Mouse (Mus musculus) CH12.LX (cell line): Measurements from ENCODE around the gene Pdcd5. TPM values are rescaled to one million over a fixed set of nuclear protein-coding genes. Genes with fewer than 3 reads are reported as not detected.

Source experiments
- DNase-seq: peaks from one replicate; pipeline ENCODE4 v3.0.0-alpha.2; 2013; ENCODE audit errors: extremely low read depth
- H3K27ac ChIP-seq: 2 replicates; pipeline ENCODE4 v1.5.1; 2012; ENCODE audit warnings: low read depth, mild to moderate bottlenecking, control low read depth, moderate library complexity; ENCODE audit not compliant: insufficient read depth
- H3K27me3 ChIP-seq: replicated peaks from 2 replicates; pipeline ENCODE3; 2012; ENCODE audit warnings: inconsistent platforms
- H3K36me3 ChIP-seq, 2 experiments: replicated peaks in 1 of 2; 2 replicates each; pipeline versions ENCODE3 to v1.6.1; 2012; ENCODE audit warnings: inconsistent platforms in 1 of 2, low read length in 1 of 2, mild to moderate bottlenecking in 1 of 2, mixed read lengths in 1 of 2, moderate library complexity in 1 of 2; ENCODE audit not compliant: control insufficient read depth in 1 of 2, insufficient read depth in 1 of 2
- H3K4me1 ChIP-seq, 2 experiments: 2 replicates each; pipeline ENCODE4 v1.6.1; 2012; ENCODE audit warnings: inconsistent platforms in 1 of 2, moderate library complexity in 1 of 2; ENCODE audit not compliant: insufficient read depth in 2 of 2, control insufficient read depth in 1 of 2
- H3K4me2 ChIP-seq: 2 replicates; pipeline ENCODE4 v1.6.1; 2012; ENCODE audit warnings: low read depth, mild to moderate bottlenecking, control low read depth; ENCODE audit not compliant: poor library complexity, insufficient read depth, severe bottlenecking
- H3K4me3 ChIP-seq, 3 experiments: fragments of 150-350 bp in 1 of 3; sonication (generic) in 1 of 3; replicated peaks in 1 of 3; 2 replicates each; pipeline versions ENCODE3 to v1.5.1; 2011 to 2012; ENCODE audit warnings: low read depth in 2 of 3, low read length in 2 of 3, mild to moderate bottlenecking in 2 of 3, moderate library complexity in 2 of 3, control low read depth in 1 of 3, improper control_type of control experiment in 1 of 3, inconsistent platforms in 1 of 3, mixed read lengths in 1 of 3; ENCODE audit not compliant: poor library complexity in 1 of 3
- H3K79me2 ChIP-seq: replicated peaks from 2 replicates; pipeline ENCODE4 v1.6.1; 2012; ENCODE audit warnings: mild to moderate bottlenecking, moderate library complexity; ENCODE audit not compliant: control insufficient read depth, poor library complexity, insufficient read depth, severe bottlenecking; ENCODE audit errors: extremely low read depth
- H3K9ac ChIP-seq: 2 replicates; pipeline ENCODE4 v1.6.1; 2012; ENCODE audit warnings: low read depth, mild to moderate bottlenecking, control low read depth, moderate library complexity; ENCODE audit not compliant: insufficient read depth
- H3K9me3 ChIP-seq: replicated peaks from 2 replicates; pipeline ENCODE3; 2012; ENCODE audit warnings: low read length, inconsistent platforms, mixed read lengths
- CTCF ChIP-seq, 2 experiments: IDR thresholded peaks in 1 of 2; conservative IDR thresholded peaks in 1 of 2; 2 replicates each; pipeline ENCODE4 v1.5.1; 2011 to 2012; ENCODE audit warnings: low read depth in 2 of 2, low read length in 2 of 2, improper control_type of control experiment in 1 of 2, inconsistent platforms in 1 of 2, mild to moderate bottlenecking in 1 of 2, moderate library complexity in 1 of 2
- E2F4 ChIP-seq: IDR thresholded peaks from 2 replicates; pipeline ENCODE4 v1.6.1; 2011; ENCODE audit warnings: low read depth, low read length, improper control_type of control experiment; ENCODE audit not compliant: insufficient replicate concordance
- ETS1 ChIP-seq: conservative IDR thresholded peaks from 2 replicates; pipeline ENCODE4 v1.6.1; 2012; ENCODE audit warnings: low read depth, mild to moderate bottlenecking, inconsistent platforms, low read length, improper control_type of control experiment, moderate library complexity
- GABPA ChIP-seq: IDR thresholded peaks from 2 replicates; pipeline ENCODE4 v1.6.1; 2012; ENCODE audit warnings: low read depth, low read length, improper control_type of control experiment, inconsistent platforms; ENCODE audit not compliant: insufficient replicate concordance
- JUN ChIP-seq: IDR thresholded peaks from 2 replicates; pipeline ENCODE4 v1.6.1; 2011; ENCODE audit warnings: low read depth, mild to moderate bottlenecking, low read length, improper control_type of control experiment, moderate library complexity; ENCODE audit not compliant: insufficient read depth
- JUND ChIP-seq: conservative IDR thresholded peaks from 2 replicates; pipeline ENCODE4 v1.6.1; 2011; ENCODE audit warnings: low read depth, low read length, improper control_type of control experiment
- KAT2A ChIP-seq: IDR thresholded peaks from 2 replicates; pipeline ENCODE4 v1.6.1; 2012; ENCODE audit warnings: low read length, improper control_type of control experiment, inconsistent platforms; ENCODE audit not compliant: insufficient replicate concordance
- MAX ChIP-seq: IDR thresholded peaks from 2 replicates; pipeline ENCODE4 v1.6.1; 2011; ENCODE audit warnings: low read length, improper control_type of control experiment
- MXI1 ChIP-seq: IDR thresholded peaks from 2 replicates; pipeline ENCODE4 v1.6.1; 2011; ENCODE audit warnings: mild to moderate bottlenecking, low read depth, low read length, improper control_type of control experiment
- MYC ChIP-seq: IDR thresholded peaks from 2 replicates; pipeline ENCODE4 v1.6.1; 2011; ENCODE audit warnings: low read depth, mild to moderate bottlenecking, improper control_type of control experiment, low read length
- NELFE ChIP-seq: IDR thresholded peaks from 2 replicates; pipeline ENCODE4 v1.6.1; 2011; ENCODE audit warnings: low read depth, low read length, improper control_type of control experiment
- NRF1 ChIP-seq: IDR thresholded peaks from 2 replicates; pipeline ENCODE4 v1.6.1; 2014; ENCODE audit warnings: low read depth, mild to moderate bottlenecking, inconsistent platforms, low read length, improper control_type of control experiment, moderate library complexity
- POLR2AphosphoS2 ChIP-seq: IDR thresholded peaks from 2 replicates; pipeline ENCODE4 v1.6.1; 2011; ENCODE audit warnings: low read depth, low read length, improper control_type of control experiment
- RAD21 ChIP-seq: IDR thresholded peaks from 2 replicates; pipeline ENCODE4 v1.6.1; 2011; ENCODE audit warnings: low read depth, mild to moderate bottlenecking, low read length, improper control_type of control experiment, moderate library complexity
- RCOR1 ChIP-seq: conservative IDR thresholded peaks from 2 replicates; pipeline ENCODE4 v1.6.1; 2012; ENCODE audit warnings: low read depth, mild to moderate bottlenecking, inconsistent platforms, low read length, improper control_type of control experiment
- SIN3A ChIP-seq: IDR thresholded peaks from 2 replicates; pipeline ENCODE4 v1.6.1; 2012; ENCODE audit warnings: low read length, improper control_type of control experiment, inconsistent platforms
- SMC3 ChIP-seq: IDR thresholded peaks from 2 replicates; pipeline ENCODE4 v1.6.1; 2011; ENCODE audit warnings: low read depth, low read length, improper control_type of control experiment
- USF2 ChIP-seq: conservative IDR thresholded peaks from 2 replicates; pipeline ENCODE4 v1.6.1; 2011; ENCODE audit warnings: low read depth, low read length, improper control_type of control experiment
- ZC3H11A ChIP-seq: IDR thresholded peaks from 2 replicates; pipeline ENCODE4 v1.6.1; 2012; ENCODE audit warnings: low read depth, mild to moderate bottlenecking, inconsistent platforms, low read length, improper control_type of control experiment
- ZKSCAN1 ChIP-seq: IDR thresholded peaks from 2 replicates; pipeline ENCODE4 v1.6.1; 2012; ENCODE audit warnings: low read depth, inconsistent platforms, low read length, improper control_type of control experiment, borderline replicate concordance
- ZMIZ1 ChIP-seq: IDR thresholded peaks from 2 replicates; pipeline ENCODE4 v1.6.1; 2012; ENCODE audit warnings: low read depth, mild to moderate bottlenecking, inconsistent platforms, low read length, improper control_type of control experiment
- ZNF384 ChIP-seq: IDR thresholded peaks from 2 replicates; pipeline ENCODE4 v1.6.1; 2012; ENCODE audit warnings: low read depth, low read length, improper control_type of control experiment, inconsistent platforms
- dilution Hi-C: fragments of 300-500 bp; cut with MboI; formaldehyde crosslinking; loops from 2 replicates; pipeline ENCODE4 v1.14.3; 2020; ENCODE audit warnings: low sequenced_read_pairs; ENCODE audit not compliant: extremely low pct_unique_long_range_greater_than_20kb, extremely low pct_ligation_motif_present
- in situ Hi-C: fragments of 300-500 bp; cut with MboI; formaldehyde crosslinking; loops from 3 replicates; pipeline ENCODE4 v1.14.3; 2019; ENCODE audit warnings: low sequenced_read_pairs, low pct_ligation_motif_present, low pct_unique_long_range_greater_than_20kb, mixed read lengths
- polyA plus RNA-seq: library from polyadenylated mRNA; unstranded; fragments of >175 nt; gene quantifications from 2 replicates; pipeline ENCODE4 v1.2.1, GENCODE M21; 2012; ENCODE audit warnings: low read depth; ENCODE audit not compliant: insufficient read length
- total RNA-seq, 2 experiments: library from RNA; depleted of rRNA; stranded (reverse); fragments of 300-350 nt in 1 of 2; fragments of >200 nt in 1 of 2; gene quantifications; 2 replicates each; pipeline ENCODE4 v1.2.3; 2012 to 2014

The Pdcd5 gene
- total and polyA plus RNA-seq, 3 experiments, result 174 to 242 (median 241) TPM

DNA sequence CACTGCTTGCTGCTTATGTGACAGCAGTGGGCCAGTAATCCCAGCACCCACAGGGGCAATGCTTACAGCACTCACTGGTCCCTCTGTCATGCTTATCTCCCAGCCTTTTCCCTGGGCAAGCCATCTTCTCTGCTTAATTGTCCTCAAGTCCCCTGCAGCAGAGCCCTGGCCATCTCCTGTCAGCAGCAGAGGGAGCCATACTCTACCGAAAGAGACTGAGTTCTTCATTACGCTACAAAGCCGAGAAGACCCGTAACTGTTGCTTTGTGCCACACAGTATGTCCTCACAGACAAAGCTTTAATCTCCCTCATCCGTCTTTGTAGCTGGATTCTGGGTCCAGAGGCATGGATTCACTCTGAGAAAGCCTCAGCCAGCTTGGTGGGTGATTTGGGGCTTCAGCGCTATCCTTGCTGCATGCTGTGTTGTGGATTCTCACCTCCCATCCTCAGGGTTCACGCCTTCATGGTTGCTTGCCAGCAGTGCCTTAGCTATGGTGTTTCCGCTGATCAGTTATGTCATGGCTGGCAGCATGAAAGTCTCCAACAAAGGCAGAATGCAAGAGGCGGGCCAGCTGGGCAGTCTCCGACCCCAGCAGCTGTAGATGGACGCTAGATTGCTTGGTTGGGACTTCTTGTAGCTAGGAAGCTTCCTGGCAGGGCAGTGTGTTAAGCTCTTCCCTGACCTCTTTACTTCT, 3.5 kb upstream of the Pdcd5 start:
- dilution Hi-C loops (no loop called here), in situ Hi-C loops (loop anchor here (25.0 kb wide), 1 partner anchor 1711 kb away; no protein-coding TSS in a partner anchor)
- peaks cover 5 to 20% of the 10 kb centered on the region in 2 experiments for H3K4me1 ChIP-seq
- no peak overlapping the region for H3K9ac ChIP-seq
- no peak overlapping the region for H3K27ac ChIP-seq
- H3K4me3 ChIP-seq, result no peak overlapping the region
- peaks cover 14% of the 10 kb centered on the region for H3K27me3 ChIP-seq
- no peaks in the 10 kb centered on the region for H3K36me3 ChIP-seq
- H3K4me2 ChIP-seq, result no peak overlapping the region
- no peak for DNase-seq
- peaks cover 10% of the 10 kb centered on the region for H3K9me3 ChIP-seq
- peaks cover 9% of the 10 kb centered on the region for H3K79me2 ChIP-seq
- peak; percentile 21 for TF ChIP-seq SMC3
- TF ChIP-seq CTCF (conservative IDR thresholded peaks at IDR 0.05 in 1 of 2, IDR thresholded peaks at IDR 0.05 in 1 of 2; ENCODE audit: low read depth in 2 of 2, low read length in 2 of 2), result peak in 1 of 2 experiments; percentile 51; a peak in 3 of 4 replicates
- TF ChIP-seq RCOR1, result no peak
- TF ChIP-seq RAD21, result peak; percentile 46

DNA sequence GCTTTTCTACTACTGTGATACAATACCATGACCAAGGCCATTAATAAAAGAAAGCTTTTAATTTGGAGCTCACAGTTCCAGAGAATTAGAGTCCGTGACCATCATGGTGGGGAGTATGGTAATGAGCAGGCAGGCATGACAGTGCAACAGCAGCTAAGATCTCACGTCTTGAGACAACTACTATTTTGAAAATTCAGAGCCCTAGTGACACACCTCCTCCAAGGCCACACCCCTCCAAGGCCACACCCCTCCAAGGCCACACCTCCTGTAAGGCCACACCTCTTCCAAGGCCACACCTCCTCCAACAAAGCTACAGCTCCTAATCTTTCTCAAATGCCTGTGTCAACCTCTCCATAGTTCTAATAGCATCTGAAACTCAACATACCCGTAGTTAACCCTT, 1.8 kb upstream of the Pdcd5 start:
- Histone ChIP-seq H3K27ac (no peak overlapping the region), H3K27me3 (peaks cover 14% of the 10 kb centered on the region), H3K79me2 (peaks cover 17% of the 10 kb centered on the region), H3K9me3 (peaks cover 10% of the 10 kb centered on the region), H3K9ac (no peak overlapping the region), H3K36me3 (peaks cover 11 to 17% of the 10 kb centered on the region in 2 experiments), H3K4me1 (peaks cover 3 to 26% of the 10 kb centered on the region in 2 experiments), H3K4me3 (peak overlapping the region; percentile 2 to 24 (median 7)), H3K4me2 (peak overlapping the region; percentile 8; the same call in 1 of the 2 replicates)
- dilution Hi-C loops (no loop called here), in situ Hi-C loops (no loop called here)
- DNase-seq, result peak; percentile 76
- TF ChIP-seq SIN3A (0 out of 2 replicates have a peak, but pooled peaks have one; percentile 49), GABPA (no peak)

DNA sequence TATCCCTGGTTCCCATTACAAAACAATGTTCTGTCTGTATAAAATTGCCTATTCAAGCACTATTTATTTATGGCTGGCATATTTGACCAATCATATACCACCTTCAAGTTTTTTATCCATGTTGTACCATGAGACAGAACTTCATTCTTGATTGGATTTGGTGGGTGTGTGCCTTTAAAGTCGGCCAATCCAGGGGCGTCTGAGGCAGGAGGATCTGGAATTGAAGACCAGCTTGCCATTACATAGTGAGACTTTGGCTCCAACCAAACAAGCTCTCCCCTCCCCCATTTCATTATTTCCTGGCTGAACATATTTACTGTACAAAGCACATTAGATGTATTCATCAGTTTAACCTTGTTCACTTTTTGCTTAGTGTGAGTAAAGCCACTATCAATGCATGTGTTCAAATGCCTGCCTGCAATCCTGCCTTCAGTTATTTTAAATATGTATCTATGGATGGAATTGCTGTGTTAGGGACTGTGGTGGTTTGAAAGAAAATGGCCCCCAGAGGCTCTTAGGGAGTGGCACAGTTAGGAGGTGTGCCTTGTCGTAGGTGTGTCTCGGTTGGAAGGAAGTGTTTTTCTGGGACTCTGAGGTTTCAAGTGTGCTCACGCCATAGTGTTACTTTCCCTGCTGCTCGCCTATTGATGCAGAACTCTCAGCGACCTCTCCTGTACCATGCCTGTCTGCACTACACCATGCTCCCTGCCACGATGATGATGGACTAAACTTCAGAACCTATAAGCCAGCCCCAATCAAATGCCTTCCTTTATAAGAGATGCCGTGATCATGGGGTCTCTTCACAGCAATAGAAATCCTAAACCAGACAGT, 1.1 kb upstream of the Pdcd5 start:
- peaks cover 14% of the 10 kb centered on the region for H3K27me3 ChIP-seq
- peak; percentile 51 for DNase-seq
- dilution Hi-C loops (no loop called here), in situ Hi-C loops (no loop called here)
- no peak overlapping the region for H3K27ac ChIP-seq
- peak overlapping the region; percentile 15; the same call in 1 of the 2 replicates for H3K4me2 ChIP-seq
- H3K79me2 ChIP-seq, result peaks cover 17% of the 10 kb centered on the region
- peaks cover 15 to 24% of the 10 kb centered on the region in 2 experiments for H3K36me3 ChIP-seq
- H3K4me1 ChIP-seq, result peaks cover 2 to 26% of the 10 kb centered on the region in 2 experiments; a peak in 3 of 4 replicates
- no peak overlapping the region for H3K9ac ChIP-seq
- peak overlapping the region; percentile 2 to 26 (median 24) for H3K4me3 ChIP-seq
- peaks cover 10% of the 10 kb centered on the region for H3K9me3 ChIP-seq
- TF ChIP-seq USF2 (no peak), NELFE (no peak), ZNF384 (no peak), MAX (no peak), MXI1 (no peak), ETS1 (no peak), KAT2A (no peak), GABPA (no peak), JUN (no peak), ZKSCAN1 (no peak), ZMIZ1 (no peak), E2F4 (no peak), ZC3H11A (no peak), MYC (no peak), JUND (no peak), POLR2AphosphoS2 (no peak), NRF1 (no peak)
